Mouse (Mus musculus): ENCODE results near the gene Mlc1.

GRCm38 (mm10) chr15:89020492-89020891 is 41.7 kb upstream of the Mlc1 start:
- TF ChIP-seq CTCF (IDR thresholded peaks at IDR 0.05; ENCODE audit: low read depth, low read length) (no peak), GATA1 (IDR thresholded peaks at IDR 0.05; ENCODE audit: borderline replicate concordance, low read length) (no peak), POLR2AphosphoS5 (IDR thresholded peaks at IDR 0.05; ENCODE audit: insufficient replicate concordance, low read depth, low read length) (no peak), GATA2 (IDR thresholded peaks at IDR 0.05; ENCODE audit: borderline replicate concordance, low read depth, low read length) (no peak)

Data from G1E (cell line).